Mouse (Mus musculus): Measurements from ENCODE around the gene Cldn9. TPM values are rescaled to one million over a fixed set of nuclear protein-coding genes. Genes with fewer than 3 reads are reported as not detected.

Gene Cldn9
- not detected for polyA plus RNA-seq (2017; shearing (Covaris generic))

GRCm38 (mm10) chr17:23683856-23684672 lies at the start of gene Cldn9:
Cldn9 (minus strand) TSS chr17:23684026.
- no peak for ATAC-seq

GRCm38 (mm10) chr17:23730441-23730840 lies 46.6 kb upstream of the Cldn9 start:
- no peak for ATAC-seq

- ATAC-seq: no peak
These were observed 42.9 kb upstream of the Cldn9 start for GRCm38 (mm10) chr17:23726758-23727142.

- ATAC-seq: peak; percentile 91
These were observed 42.4 kb upstream of the Cldn9 start, which contains the start of gene Pkmyt1 for GRCm38 (mm10) chr17:23725999-23726757. Pkmyt1 (plus strand) TSS chr17:23726336.

- no peak for ATAC-seq
These were observed 41.7 kb upstream of the Cldn9 start for GRCm38 (mm10) chr17:23725477-23725876.

GRCm38 (mm10) chr17:23722376-23723125 lies 38.7 kb upstream of the Cldn9 start, which contains the start of gene 1520401A03Rik:
1520401A03Rik (minus strand) TSS chr17:23722783.
- no peak for ATAC-seq

- ATAC-seq: no peak
These were observed 38.1 kb upstream of the Cldn9 start for GRCm38 (mm10) chr17:23721886-23722285.

- no peak for ATAC-seq
These were observed 35.6 kb upstream of the Cldn9 start for GRCm38 (mm10) chr17:23719455-23719854.

- ATAC-seq: no peak
These were observed 33.2 kb upstream of the Cldn9 start for GRCm38 (mm10) chr17:23717003-23717402.

GRCm38 (mm10) chr17:23706212-23706611 lies 22.4 kb upstream of the Cldn9 start:
- peak; percentile 69 for ATAC-seq

- no peak for ATAC-seq
These were observed 21.8 kb upstream of the Cldn9 start for GRCm38 (mm10) chr17:23705525-23706104.

GRCm38 (mm10) chr17:23704741-23705140 lies 20.9 kb upstream of the Cldn9 start:
- ATAC-seq: no peak

GRCm38 (mm10) chr17:23703301-23703700 lies 19.5 kb upstream of the Cldn9 start:
- ATAC-seq: no peak

GRCm38 (mm10) chr17:23700079-23700478 lies 16.3 kb upstream of the Cldn9 start:
- peak; percentile 98 for ATAC-seq

- no peak for ATAC-seq
These were observed 15.6 kb upstream of the Cldn9 start for GRCm38 (mm10) chr17:23699131-23700077.

- ATAC-seq: no peak
These were observed 12.0 kb upstream of the Cldn9 start for GRCm38 (mm10) chr17:23695801-23696200.

- ATAC-seq: no peak
These were observed 10.7 kb upstream of the Cldn9 start for GRCm38 (mm10) chr17:23694491-23694890.

- no peak for ATAC-seq
These were observed 600 bp downstream of the Cldn9 start for GRCm38 (mm10) chr17:23683226-23683625.

GRCm38 (mm10) chr17:23682530-23682929 lies 1.3 kb downstream of the Cldn9 start:
- no peak for ATAC-seq

GRCm38 (mm10) chr17:23682092-23682491 lies 1.7 kb downstream of the Cldn9 start:
- ATAC-seq: no peak

GRCm38 (mm10) chr17:23681086-23681485 lies 2.7 kb downstream of the Cldn9 start:
- ATAC-seq: no peak
